Mouse (Mus musculus) embryonic facial prominence, embryonic 10.5 days (tissue): ENCODE data around the gene Slfn5. TPM values are rescaled to one million over a fixed set of nuclear protein-coding genes. Genes with fewer than 3 reads are reported as not detected.
"Not testable (repeated sequence)": the region's sequence is repeated elsewhere in the genome, so short reads cannot be mapped to it uniquely, and the experiment has no call there.

Experiments used
- DNase-seq: peaks from one replicate; pipeline ENCODE4 v3.0.0-alpha.2; 2017; ENCODE audit warnings: low spot score
- H3K27ac ChIP-seq: fragments of 300-500 bp; sonication (generic); replicated peaks from 2 replicates; pipeline ENCODE4 v1.5.1; 2016; ENCODE audit warnings: mild to moderate bottlenecking
- H3K27me3 ChIP-seq: fragments of 300-500 bp; sonication (generic); replicated peaks from 2 replicates; pipeline ENCODE4 v1.6.1; 2016; ENCODE audit warnings: low read depth, mild to moderate bottlenecking; ENCODE audit not compliant: poor library complexity, severe bottlenecking
- H3K36me3 ChIP-seq: fragments of 300-500 bp; sonication (generic); replicated peaks from 2 replicates; pipeline ENCODE4 v1.6.1; 2016; ENCODE audit warnings: mild to moderate bottlenecking, moderate library complexity
- H3K4me1 ChIP-seq: fragments of 300-500 bp; sonication (generic); 2 replicates; pipeline ENCODE4 v1.6.1; 2016
- H3K4me3 ChIP-seq: fragments of 300-500 bp; sonication (generic); 2 replicates; pipeline ENCODE4 v1.5.1; 2016; ENCODE audit warnings: mild to moderate bottlenecking, moderate library complexity
- H3K9me3 ChIP-seq: fragments of 300-500 bp; sonication (generic); 2 replicates; pipeline ENCODE4 v1.6.1; 2016; ENCODE audit warnings: mild to moderate bottlenecking
- whole genome bisulfite sequencing: fragments of 180-500 bp; shearing (Covaris S2); methylation state at CpG from one replicate; pipeline ENCODE4 v1.1.7; 2016; 5-methylcytosine and 5-hydroxymethylcytosine counted together
- microRNA-seq: library from miRNA; unstranded; fragments of <30 nt; microRNA quantifications from one replicate; pipeline ENCODE4, GENCODE M21; 2017
- polyA plus RNA-seq: library from polyadenylated mRNA; unstranded; fragments of >200 nt; fragmentation: Nextera tagmentation; extraction: Ambion mirVana; gene quantifications from 2 replicates; pipeline ENCODE4 v1.2.1, GENCODE M21; 2016

The Slfn5 gene
- polyA plus RNA-seq, 1 experiment from 2014 or later: 0.26 TPM

GRCm38 (mm10) chr11:82989357-82989756 lies 38.2 kb downstream of the Slfn5 start:
- Histone ChIP-seq H3K4me1 (peaks cover 25% of the 10 kb centered on the region), H3K4me3 (peak overlapping the region; percentile 53; the same call in 1 of the 2 replicates), H3K9me3 (peaks cover 4% of the 10 kb centered on the region; the same call in 1 of the 2 replicates), H3K27me3 (peaks cover 34% of the 10 kb centered on the region), H3K27ac (no peak overlapping the region), H3K36me3 (peaks cover 29% of the 10 kb centered on the region)
- peak; percentile 44 for DNase-seq
- 30% methylated on average over 12 of the region's 12 CpGs for WGBS

- Histone ChIP-seq H3K4me1 (peaks cover 25% of the 10 kb centered on the region), H3K36me3 (peaks cover 16% of the 10 kb centered on the region), H3K27me3 (peaks cover 34% of the 10 kb centered on the region), H3K27ac (peak overlapping the region; percentile 75), H3K4me3 (peak overlapping the region; percentile 53)
- H3K9me3 ChIP-seq: not testable (repeated sequence)
- 18% methylated on average over 19 of the region's 19 CpGs for WGBS
- peak; percentile 77 for DNase-seq
Measured at GRCm38 (mm10) chr11:82990612-82991385, 39.6 kb downstream of the Slfn5 start.

- peak; percentile 47 for DNase-seq
- Histone ChIP-seq H3K27me3 (peaks cover 34% of the 10 kb centered on the region), H3K27ac (peak within 1 kb of the TSS; percentile 75), H3K4me1 (peaks cover 25% of the 10 kb centered on the region), H3K36me3 (peaks cover 7% of the 10 kb centered on the region), H3K4me3 (peak within 1 kb of the TSS; percentile 53), H3K9me3 (no peaks in the 10 kb centered on the region)
- 8% methylated on average over 14 of the region's 14 CpGs for WGBS
Measured at GRCm38 (mm10) chr11:82991469-82992166, 40.5 kb downstream of the Slfn5 start, which contains the start of gene Slfn9. Slfn9 (minus strand) TSS chr11:82991830.

- Histone ChIP-seq H3K4me3 (no peak overlapping the region), H3K9me3 (no peaks in the 10 kb centered on the region), H3K27me3 (no peaks in the 10 kb centered on the region), H3K4me1 (no peaks in the 10 kb centered on the region), H3K27ac (no peak overlapping the region), H3K36me3 (no peaks in the 10 kb centered on the region)
- DNase-seq: no peak
- WGBS: 82% methylated on average over 1 of the region's 1 CpGs
Measured at GRCm38 (mm10) chr11:83013356-83013755, 62.2 kb downstream of the Slfn5 start.

Small RNAs within 50 kb of the gene (microRNA-seq; reads per million reads assigned to microRNA genes)
- not detected for gene Mir7679

Other genes starting within 250 kb of the Slfn5 start
- gene Cct6b, start 187.0 kb upstream of the Slfn5 start, polyA plus RNA-seq: 0.19 and 0.47 TPM in 2 replicates
- 38.8 and 39.5 TPM in 2 replicates for gene Zfp830, start 187.0 kb upstream of the Slfn5 start, polyA plus RNA-seq
- 43.8 and 48.7 TPM in 2 replicates for gene Lig3, start 170.2 kb upstream of the Slfn5 start, polyA plus RNA-seq
- 11.3 and 11.5 TPM in 2 replicates for gene Rffl, start 80.1 kb upstream of the Slfn5 start, polyA plus RNA-seq
- 13.7 and 14.7 TPM in 2 replicates for gene Rad51d, start 60.7 kb upstream of the Slfn5 start, polyA plus RNA-seq
- gene Fndc8, start 59.2 kb upstream of the Slfn5 start, polyA plus RNA-seq: 0.26 and 0.35 TPM in 2 replicates
- 41.2 and 45.6 TPM in 2 replicates for gene Nle1, start 42.9 kb upstream of the Slfn5 start, polyA plus RNA-seq
- gene Unc45b, start 40.8 kb upstream of the Slfn5 start, polyA plus RNA-seq: 0.32 and 0.91 TPM in 2 replicates
- 11.5 and 13.8 TPM in 2 replicates for gene Slfn9, start 40.5 kb downstream of the Slfn5 start, polyA plus RNA-seq
- gene Slfn8, start 69.5 kb downstream of the Slfn5 start, polyA plus RNA-seq: 0.11 and 0.14 TPM in 2 replicates
- gene Slfn2, start 113.8 kb downstream of the Slfn5 start, polyA plus RNA-seq: 0.64 and 0.97 TPM in 2 replicates
- gene Slfn1, start 165.5 kb downstream of the Slfn5 start, polyA plus RNA-seq: not detected in 2 replicates
- gene Slfn4, start 223.8 kb downstream of the Slfn5 start, polyA plus RNA-seq: not detected in 2 replicates
- 0.45 and 0.65 TPM in 2 replicates for gene Slfn3, start 240.0 kb downstream of the Slfn5 start, polyA plus RNA-seq